Mouse (Mus musculus) neutrophil, adult 5-6 weeks (primary cell): ENCODE data around the gene Capn2. TPM values are rescaled to one million over a fixed set of nuclear protein-coding genes. Genes with fewer than 3 reads are reported as not detected.

Experiments used
- ATAC-seq: fragments of 151-379, 151-347 bp; 2 replicates; pipeline ENCODE4 v1.8.0; 2017; ENCODE audit warnings: mild to moderate bottlenecking, moderate TSS enrichment; ENCODE audit not compliant: insufficient number of reproducible peaks, poor library complexity, low FRiP score, severe bottlenecking; ENCODE audit errors: extremely low read depth
- total RNA-seq: library from RNA; stranded (forward); fragments of 200-1000 nt; gene quantifications from 2 replicates; pipeline ENCODE4 v1.2.3, GENCODE M21; 2017

Gene Capn2
- total RNA-seq, 1 experiment from 2014 or later, result 40.7 TPM

GRCm38 (mm10) chr1:182482991-182483909 is 34.2 kb downstream of the Capn2 start:
- ATAC-seq, result no peak

DNA sequence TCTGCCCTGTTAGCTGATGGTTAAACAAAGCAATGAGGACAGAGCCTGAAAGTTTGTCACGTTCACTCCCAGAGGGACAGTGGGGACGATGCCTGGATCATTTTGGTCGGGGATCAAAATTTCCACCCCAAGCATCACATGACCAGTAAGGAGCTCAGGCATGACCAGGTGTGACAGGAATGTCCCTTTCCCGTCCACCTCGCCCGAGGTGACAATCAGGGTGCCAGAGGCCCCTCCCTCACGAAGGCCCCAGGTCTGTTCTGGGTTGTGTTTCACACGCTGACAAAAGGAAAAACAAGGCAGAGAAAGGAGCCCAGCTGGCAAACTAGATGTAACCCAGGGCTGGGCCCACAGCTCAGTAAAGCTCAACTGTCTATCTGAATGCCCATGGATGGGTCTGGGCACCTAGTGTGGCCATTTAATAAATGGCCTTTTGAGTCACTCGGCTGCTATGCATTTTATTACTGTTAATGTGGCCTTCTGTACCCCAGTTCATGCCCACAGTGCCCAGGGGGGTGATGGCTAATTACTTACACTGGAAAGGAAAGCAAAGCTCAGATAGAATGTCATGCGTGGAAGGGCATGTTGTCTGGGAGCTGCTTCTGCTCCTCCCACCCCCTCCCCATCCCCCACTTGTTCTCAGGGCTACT is 35.6 kb downstream of the Capn2 start:
- ATAC-seq, result no peak

DNA sequence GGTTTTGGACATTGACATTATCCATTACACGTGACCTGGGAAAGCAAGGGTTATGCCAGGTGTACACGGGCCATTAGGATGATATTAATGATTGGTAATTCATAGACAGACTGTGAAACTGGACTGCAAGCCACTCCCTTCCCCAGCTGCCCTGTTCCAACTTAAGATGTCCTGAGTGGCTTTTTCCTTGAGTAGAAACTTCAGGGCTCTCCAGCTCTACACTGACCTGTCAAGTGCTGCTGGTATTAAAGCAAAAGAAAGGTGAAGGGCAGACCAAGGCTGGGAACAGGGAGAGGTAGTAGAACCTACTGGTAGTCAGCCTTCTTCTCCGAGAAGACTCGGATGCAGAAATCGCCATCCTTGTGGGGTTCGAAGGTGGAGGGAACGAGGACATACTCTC is 36.3 kb downstream of the Capn2 start:
- no peak for ATAC-seq

DNA sequence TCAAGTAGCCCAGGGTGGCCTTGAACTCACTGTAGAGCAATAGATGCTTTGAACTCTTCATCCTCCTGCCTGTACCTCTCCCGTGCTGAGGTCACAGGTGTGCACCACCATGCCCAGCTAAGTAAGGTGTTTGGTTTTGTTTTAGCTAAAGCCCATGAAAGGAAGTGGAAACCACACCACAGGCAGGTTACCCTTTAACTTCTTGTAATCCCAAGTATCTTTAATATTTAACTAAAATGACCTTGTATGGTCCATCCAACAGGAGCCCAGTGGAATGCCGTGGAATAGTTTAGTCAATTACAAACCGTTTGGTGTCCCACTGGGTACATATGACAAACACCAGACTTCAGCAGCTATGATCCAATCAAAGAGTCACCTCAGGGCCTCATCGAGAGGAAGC is 38.5 kb downstream of the Capn2 start:
- no peak for ATAC-seq

DNA sequence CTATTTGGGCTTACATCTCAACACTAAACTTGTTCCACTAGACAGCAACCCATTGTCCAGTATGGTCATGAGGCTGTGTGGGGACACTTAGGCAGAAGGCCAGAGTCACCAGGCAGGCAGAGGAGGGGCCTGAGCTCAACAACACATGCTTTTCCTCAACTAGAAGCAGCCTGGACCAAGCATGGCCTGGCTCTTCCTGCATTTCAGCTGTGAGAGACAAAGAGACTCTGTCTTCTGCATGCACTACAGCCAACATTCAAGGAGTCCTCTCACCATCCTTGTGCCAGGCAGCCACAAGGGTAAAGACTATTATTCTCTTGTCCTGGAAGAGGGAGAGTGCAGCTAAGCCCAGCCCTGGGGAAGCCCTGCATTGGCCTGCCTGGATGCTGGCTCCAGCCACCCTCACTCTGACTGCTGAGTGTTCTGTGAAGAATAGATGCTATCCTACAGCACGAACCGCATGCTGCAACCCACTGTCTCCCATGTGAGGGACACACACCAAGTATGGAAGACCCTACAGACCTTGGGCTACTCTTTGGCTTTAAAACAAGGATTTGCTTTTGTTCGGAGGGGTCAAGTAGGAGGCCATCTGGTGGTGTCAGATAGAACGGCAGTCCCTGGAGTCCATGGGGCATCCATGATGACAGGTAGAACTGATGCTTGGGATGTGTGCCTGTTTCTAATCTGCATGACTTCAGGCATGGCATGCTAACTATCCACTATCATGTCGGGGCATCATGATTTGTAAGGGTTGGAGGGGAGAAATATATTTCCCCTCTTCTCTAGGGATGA is 42.2 kb downstream of the Capn2 start:
- ATAC-seq, result no peak

GRCm38 (mm10) chr1:182465978-182466377 is 51.4 kb downstream of the Capn2 start:
- no peak for ATAC-seq

- ATAC-seq, result no peak
Observed at GRCm38 (mm10) chr1:182465309-182465708, 52.1 kb downstream of the Capn2 start.

- ATAC-seq, result no peak
Observed at GRCm38 (mm10) chr1:182461813-182462212, 55.6 kb downstream of the Capn2 start.

DNA sequence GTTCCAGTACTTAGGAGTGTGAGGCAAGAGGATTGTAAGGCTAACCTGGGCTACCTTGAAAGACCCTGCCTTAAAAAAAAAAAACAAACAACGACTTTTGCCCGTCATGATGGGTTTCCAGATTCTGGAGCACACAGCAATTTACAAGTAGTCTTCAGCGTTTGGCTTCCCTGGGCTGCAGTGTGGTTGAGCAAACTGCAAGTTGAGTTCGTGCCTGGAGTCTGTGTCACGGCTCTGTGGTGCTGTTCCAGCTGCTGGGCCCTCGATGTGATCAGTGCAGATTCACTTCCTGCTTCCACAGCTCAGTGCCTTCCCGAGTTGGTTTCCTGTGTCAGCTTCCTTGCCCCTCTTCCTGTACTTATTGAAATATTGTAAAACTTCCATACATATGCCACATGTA is 56.1 kb downstream of the Capn2 start:
- ATAC-seq, result no peak

GRCm38 (mm10) chr1:182460291-182461244 is 56.8 kb downstream of the Capn2 start:
- no peak for ATAC-seq

- no peak for ATAC-seq
Observed at GRCm38 (mm10) chr1:182459436-182459835, 58.0 kb downstream of the Capn2 start.

DNA sequence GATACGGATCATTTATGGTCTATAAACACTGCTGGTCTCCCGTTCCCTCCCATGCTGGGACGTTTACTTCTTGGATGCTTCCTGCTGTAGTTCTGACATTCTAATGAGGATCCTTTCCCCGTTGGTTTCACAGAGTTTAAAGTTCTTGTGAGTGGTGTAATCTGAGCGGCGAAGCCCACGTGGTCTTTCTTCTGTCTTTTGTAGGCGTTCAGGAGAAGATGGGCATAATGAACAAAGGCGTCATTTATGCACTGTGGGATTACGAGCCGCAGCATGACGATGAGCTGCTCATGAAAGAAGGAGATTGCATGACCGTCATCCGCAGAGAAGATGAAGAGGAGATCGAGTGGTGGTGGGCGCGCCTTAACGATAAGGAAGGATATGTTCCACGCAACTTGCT is 58.9 kb downstream of the Capn2 start:
- ATAC-seq, result no peak

- no peak for ATAC-seq
Observed at GRCm38 (mm10) chr1:182455080-182455479, 62.3 kb downstream of the Capn2 start.

DNA sequence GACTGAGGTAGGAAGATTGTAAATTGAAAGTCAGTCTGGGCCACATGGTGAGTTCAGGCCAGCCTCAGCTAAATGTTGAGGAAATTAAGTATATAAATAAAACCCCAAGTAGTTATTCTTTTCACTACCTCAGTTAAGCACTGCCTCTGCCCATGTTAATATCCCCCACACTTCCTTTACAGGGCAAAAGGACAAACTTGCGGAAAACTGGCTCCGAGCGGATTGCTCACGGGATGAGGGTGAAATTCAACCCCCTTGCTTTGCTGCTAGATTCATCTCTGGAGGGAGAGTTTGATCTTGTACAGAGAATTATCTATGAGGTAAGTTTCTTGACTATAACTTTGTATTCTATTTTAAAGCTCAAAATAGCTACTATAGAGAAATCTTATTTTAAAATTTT is 64.9 kb downstream of the Capn2 start:
- ATAC-seq, result no peak

DNA sequence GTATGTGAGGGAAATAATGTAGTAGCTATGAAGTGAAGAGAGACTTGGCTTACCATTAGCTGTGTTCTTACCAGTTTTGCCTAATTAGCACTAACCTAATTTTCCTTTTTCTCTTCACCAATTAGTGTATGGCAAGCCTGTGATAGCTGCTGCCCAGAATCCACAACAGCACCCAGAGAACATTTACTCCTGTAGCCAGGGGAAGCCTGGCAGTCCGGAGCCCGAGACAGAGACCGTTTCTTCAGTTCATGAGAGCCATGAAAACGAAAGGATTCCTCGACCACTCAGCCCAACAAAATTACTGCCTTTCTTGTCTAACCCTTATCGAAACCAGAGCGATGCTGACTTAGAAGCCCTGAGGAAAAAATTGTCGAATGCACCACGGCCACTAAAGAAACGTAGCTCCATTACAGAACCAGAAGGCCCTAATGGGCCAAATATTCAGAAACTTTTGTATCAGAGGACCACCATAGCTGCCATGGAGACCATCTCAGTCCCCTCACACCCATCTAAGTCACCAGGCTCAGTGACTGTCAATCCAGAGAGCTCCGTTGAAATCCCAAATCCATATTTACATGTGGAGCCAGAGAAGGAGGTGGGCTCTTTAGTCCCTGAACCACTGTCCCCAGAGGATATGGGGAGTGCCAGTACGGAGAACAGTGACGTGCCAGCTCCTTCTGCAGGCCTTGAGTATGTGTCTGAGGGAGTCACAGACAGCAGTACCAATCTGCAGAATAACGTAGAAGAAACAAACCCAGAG is 69.0 kb downstream of the Capn2 start:
- ATAC-seq, result no peak

DNA sequence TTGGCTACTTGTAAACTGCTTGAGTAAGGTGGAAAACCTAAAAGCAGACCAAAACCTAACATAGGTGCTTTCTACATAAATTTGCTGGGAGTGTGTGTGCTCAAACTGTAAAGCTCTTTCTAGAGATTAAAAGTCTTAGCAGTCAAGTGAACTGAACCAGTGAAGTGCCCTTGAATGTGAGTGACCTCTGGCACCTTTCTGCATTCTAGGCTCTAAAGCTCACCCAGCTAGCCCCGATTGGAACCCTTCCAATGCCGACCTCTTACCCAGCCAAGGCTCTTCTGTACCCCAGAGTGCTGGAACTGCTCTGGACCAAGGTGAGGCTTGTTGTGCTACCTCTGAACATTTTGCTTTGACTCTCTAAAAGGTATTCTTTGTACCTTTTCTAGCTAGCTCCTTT is 73.3 kb downstream of the Capn2 start:
- ATAC-seq, result no peak

GRCm38 (mm10) chr1:182441791-182442473 is 75.5 kb downstream of the Capn2 start:
- ATAC-seq, result no peak
